Mouse (Mus musculus): ENCODE measurements around the gene Mbd3l2.
A peak's percentile ranks its signal among the peaks of the same experiment; 100 is the strongest.
"Not testable (repeated sequence)": the region's sequence is repeated elsewhere in the genome, so short reads cannot be mapped to it uniquely, and the experiment has no call there.

Gene Mbd3l2

DNA sequence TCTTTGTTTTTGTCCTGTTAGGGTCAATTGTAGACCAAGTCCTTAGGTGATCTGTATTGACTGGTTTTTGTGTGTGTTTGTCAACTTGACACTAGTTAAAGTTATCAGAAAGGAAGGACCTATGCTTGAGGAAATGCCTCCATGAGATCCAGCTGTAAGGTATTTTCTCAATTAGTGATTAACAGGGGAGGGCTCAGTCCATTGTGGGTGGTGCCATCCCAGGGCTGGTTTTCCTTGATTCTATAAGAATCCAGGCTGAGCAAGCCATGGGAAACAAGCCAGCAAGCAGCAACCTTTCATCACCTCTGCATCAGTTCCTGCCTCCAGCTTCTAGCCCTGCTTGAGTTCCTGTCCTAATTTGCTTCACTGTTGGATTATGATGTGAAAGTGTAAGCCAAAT, at the start of gene Mbd3l2:
TSS of gene Mbd3l2 (plus strand) at position 301 of the 400 bp plus-strand sequence.
- no peak for ATAC-seq (ENCODE audit: insufficient number of reproducible peaks, low FRiP score, low TSS enrichment)

DNA sequence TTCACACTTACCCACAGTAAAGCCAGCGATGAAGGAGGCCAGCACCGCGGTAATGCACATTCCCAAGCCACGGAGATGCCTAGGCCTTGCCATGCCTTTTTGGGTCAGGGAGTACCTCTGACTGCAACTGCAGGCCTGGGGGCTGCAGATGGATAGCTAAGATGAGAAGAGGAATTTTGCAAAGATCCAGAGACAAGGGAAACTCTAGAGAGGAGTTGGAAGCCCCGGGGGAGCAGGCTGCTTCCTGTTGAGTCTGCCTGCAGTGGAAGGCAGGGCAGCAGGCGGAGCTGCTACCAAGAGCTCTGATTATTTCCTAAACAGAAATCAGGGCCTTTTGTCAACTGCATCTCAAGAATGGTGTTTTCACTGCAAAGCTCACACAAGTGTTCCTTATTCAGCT, 44.7 kb upstream of the Mbd3l2 start:
- ATAC-seq (ENCODE audit: insufficient number of reproducible peaks, low FRiP score, low TSS enrichment): no peak

DNA sequence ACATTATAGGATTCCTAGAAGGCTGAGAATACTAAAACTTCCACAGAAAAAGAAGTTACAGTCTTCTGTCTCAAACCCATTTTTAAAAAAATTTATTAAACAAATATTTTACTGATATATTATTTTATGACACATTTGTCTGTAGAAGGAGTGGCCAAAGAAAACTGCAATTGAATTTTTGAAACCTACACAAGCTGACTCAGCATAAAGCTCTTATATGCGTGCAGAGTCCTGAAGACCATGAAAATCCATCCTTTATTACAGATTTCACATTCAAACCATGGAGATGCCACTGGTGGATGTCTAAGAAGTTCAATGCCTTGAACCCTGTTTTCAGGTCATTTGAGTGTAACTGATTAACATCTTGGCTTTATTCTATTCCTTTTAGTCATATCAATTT, 30.8 kb upstream of the Mbd3l2 start:
- ATAC-seq (ENCODE audit: insufficient number of reproducible peaks, low FRiP score, low TSS enrichment): no peak

DNA sequence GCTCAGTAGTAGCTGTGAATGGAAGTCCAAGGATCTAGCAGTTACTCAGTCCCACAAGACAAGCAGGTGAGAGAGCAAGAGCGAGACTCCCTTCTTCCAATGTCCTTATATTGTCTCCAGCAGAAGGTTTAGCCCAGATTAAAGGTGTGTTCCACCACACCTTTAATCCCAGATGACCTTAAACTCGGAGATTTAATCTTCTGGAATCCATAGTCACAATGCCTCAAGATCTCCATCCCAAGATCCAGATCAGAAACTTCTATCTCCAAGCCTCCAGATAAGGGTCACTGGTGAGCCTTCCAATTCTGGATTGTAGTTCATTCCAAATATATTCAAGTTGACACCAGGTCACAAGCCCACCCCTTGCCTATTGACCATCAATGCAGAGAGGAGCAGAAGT, 27.6 kb upstream of the Mbd3l2 start, which contains the start of gene Naalad2:
TSS of gene Naalad2 (minus strand) at position 101 of the 400 bp plus-strand sequence.
- ATAC-seq (ENCODE audit: insufficient number of reproducible peaks, low FRiP score, low TSS enrichment): not testable (repeated sequence)

DNA sequence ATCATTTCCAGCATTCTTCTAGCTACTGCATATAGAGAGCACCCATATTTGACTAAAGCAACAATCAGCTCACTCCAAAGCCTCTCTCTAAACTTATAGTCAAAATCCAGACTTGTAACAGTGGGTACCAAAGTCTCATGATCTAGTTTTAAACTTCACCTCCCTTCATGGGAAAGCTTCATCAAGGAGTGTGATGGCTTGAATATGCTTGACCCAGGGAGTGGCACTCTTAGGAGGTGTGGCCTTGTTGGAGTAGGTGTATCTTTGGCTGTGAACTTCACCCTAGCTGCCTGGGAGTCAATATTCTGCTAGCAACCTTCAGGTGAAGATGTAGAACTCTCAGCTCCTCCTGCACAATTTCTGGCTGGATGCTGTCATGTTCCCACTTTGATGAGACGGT, 26.3 kb upstream of the Mbd3l2 start, which contains the start of gene Ubtfl1:
TSS of gene Ubtfl1 (plus strand) at position 301 of the 400 bp plus-strand sequence.
- ATAC-seq (ENCODE audit: insufficient number of reproducible peaks, low FRiP score, low TSS enrichment): no peak

DNA sequence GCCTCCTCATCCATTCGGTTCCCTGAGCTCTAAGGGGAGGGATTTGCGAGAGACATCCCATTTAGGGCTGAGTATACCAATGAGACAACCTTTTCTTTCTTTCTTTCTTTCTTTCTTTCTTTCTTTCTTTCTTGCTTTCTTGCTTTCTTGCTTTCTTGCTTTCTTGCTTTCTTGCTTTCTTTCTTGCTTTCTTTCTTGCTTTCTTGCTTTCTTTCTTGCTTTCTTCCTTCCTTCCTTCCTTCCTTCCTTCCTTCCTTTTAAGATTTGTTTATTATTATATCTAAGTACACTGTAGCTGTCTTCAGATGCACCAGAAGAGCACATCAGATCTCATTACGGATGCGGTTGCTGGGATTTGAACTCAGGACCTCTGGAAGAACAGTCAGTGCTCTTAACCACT, 18.1 kb upstream of the Mbd3l2 start:
- ATAC-seq (ENCODE audit: insufficient number of reproducible peaks, low FRiP score, low TSS enrichment): not testable (repeated sequence)

DNA sequence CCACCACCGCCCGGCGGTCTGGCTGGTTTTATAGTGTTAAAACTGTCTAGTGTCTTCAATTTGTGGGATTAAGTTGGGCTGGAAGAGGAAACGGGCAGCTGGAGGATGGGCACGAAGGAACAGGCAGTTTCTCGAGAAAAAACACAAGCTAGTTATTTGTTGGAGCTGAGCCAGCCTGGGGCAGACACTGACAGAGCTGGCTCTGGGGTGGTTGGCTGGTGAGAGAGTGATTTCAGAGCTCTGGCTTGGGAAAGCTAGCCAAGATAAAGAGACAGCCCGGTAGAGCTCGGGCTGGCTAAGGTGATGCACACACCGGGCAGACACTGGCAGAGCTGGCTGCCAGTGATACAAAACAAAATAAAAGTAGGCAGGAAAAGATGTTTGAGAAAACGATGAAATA, 1.2 kb downstream of the Mbd3l2 start:
- ATAC-seq (ENCODE audit: insufficient number of reproducible peaks, low FRiP score, low TSS enrichment): no peak

DNA sequence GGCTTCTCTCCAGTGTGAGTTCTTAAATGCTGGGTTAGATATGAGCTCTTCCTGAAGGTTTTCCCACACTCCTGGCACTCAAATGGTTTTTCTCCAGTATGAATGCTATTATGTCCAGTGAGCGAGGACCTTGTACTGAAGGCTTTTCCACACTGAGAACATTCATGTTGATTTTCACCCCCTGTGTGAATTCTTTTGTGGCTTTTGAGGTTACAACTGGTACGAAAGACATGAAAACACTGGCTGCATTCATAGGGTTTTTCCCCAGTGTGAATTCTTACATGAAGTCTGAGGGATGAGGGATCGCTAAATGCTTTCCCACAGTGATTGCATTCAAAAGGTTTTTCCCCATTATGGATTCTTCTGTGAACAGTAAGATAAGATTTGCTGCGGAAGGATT, 26.1 kb downstream of the Mbd3l2 start:
- no peak for ATAC-seq (ENCODE audit: insufficient number of reproducible peaks, low FRiP score, low TSS enrichment)

DNA sequence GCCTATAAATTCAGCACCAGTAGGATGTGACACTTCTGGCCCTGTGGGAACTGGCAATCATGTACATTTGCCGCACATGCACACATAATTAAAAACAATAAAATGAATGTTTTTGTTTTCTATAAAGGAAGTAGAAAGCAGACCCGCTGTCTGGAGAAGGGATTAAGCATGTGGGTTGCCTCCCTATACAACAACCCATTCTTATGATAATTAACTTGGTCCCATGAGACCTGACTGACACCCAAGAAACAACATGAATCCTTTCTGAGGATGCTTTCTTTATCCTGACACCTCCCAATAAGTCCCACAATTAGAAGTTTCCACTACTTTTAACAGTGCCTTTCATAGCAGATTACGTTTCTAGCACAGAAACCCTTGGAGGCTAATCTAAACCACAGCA, 36.9 kb downstream of the Mbd3l2 start:
- ATAC-seq (ENCODE audit: insufficient number of reproducible peaks, low FRiP score, low TSS enrichment): no peak

DNA sequence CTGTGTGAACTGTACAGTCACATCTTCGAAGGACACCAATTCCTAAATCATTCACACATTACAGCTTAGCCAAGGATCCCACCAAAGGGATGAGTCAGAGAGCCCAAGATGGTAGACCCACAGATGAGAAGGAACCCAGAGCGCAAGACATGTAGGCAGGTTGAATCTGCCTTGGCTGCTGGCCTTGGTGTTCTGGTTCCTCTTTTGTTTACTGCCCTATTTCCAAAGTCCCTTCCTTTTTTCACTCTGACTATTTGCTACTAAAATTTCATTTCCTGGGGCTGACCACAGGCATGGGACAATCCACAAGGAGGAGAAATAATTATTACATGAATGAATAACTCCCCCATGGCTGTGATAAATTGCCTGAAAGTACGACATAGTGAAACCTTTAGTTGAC, 37.6 kb downstream of the Mbd3l2 start:
- no peak for ATAC-seq (ENCODE audit: insufficient number of reproducible peaks, low FRiP score, low TSS enrichment)

DNA sequence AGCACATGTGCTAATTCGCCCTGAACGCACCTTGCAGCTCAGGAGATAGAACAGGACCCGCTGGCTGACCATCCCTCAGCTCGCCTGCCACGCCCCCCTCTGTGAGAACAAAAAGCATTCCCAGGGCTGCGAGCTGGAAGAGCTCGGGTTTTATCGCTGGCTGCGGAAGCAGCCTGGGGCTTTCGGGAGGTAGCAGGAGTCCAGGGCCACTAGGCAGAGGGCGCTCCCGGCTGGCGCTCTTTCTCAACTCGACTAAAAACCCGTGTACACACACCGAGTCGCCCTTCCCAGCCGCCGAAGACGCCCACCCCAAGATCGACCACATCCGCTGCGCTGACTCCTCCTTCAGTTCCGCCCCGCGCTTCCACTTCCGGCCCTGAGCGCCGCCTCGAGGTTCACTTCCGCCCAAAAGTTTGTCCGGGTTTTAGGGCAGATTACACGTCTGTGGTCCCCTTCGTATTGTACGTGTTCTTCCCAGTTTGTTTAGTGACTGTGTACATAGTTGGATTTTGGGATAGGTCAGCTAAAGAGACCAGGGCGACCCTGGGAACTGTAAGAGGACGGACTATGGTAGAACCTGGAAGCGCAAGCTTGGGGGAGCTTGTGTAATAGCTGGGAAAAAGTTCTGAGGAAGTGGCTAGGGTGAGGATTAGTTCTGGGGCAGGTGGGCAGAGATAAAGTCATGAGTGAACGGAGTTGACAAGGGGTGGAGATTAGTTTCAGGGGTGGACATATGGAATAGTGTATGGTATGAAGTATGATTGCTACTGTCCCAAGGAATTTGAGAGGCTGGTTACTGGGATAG, 43.1 kb downstream of the Mbd3l2 start:
- ATAC-seq (ENCODE audit: insufficient number of reproducible peaks, low FRiP score, low TSS enrichment): peak; percentile 90

DNA sequence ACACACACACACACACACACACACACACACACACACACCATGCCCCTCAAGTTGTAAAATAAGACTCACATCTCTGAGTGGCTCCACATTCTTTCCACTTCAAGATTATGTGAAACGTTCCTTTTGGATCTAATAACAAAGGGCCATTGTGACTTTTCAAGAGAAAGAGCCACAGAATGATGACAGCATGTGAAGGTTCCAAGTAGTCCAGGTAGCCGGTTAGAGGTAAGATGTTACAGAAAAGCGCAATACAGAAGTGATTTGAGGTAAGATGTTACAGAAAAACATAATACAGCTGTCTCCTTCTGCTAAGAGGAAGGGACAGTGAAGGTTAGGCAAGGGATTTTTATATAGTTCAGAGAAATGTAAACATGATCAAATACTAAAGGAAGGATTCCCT, 47.7 kb downstream of the Mbd3l2 start, which contains the start of the genes Zfp558 and Mbd3l1:
TSS of gene Zfp558 (minus strand) at position 101 of the 400 bp plus-strand sequence.
TSS of gene Mbd3l1 (plus strand) at position 192 of the 400 bp plus-strand sequence.
- no peak for ATAC-seq (ENCODE audit: insufficient number of reproducible peaks, low FRiP score, low TSS enrichment)

All from cerebellum, adult (tissue).